Comparison of ENCODE assay signal across 11 mouse cellular contexts in genomic region chr5:123301780-123302521, GRCm38 (mm10). TPM values are rescaled to one million over a fixed set of nuclear protein-coding genes. Genes with fewer than 3 reads are reported as not detected.
DNase-seq lines count a peak whose midpoint lies in the region; ATAC-seq and TF ChIP-seq lines count a peak whose summit lies in the region.
"Had no signal": no experiment of that assay in that cellular context is flagged by ENCODE, and none has a peak within 500 bp of the region (broad histone marks: within the 10 kb centered on the region; RNA-seq: fewer than 3 reads in every experiment).

No protein-coding gene starts in this region.

- TF ChIP-seq CTCF in heart, adult 2 months (IDR thresholded peaks at IDR 0.05), result no peak
- TF ChIP-seq CTCF in midbrain, postnatal 0 days (IDR thresholded peaks at IDR 0.05), result no peak

- peak overlapping the region; percentile 43 for H3K27ac ChIP-seq in heart, adult 2 months
- no peak overlapping the region for H3K27ac ChIP-seq in forebrain, embryonic 16.5 days (ENCODE audit: low read length)
- H3K27ac ChIP-seq in midbrain, postnatal 0 days (ENCODE audit: low read depth, low read length), result no peak overlapping the region
- H3K27ac ChIP-seq: limb, embryonic 15.5 days had no signal

- no peak overlapping the region for H3K9ac ChIP-seq in heart, adult 2 months (ENCODE audit: low read depth, low read length)
- 0 out of 2 replicates have a peak overlapping the region, but pooled peaks have one; percentile 22 for H3K9ac ChIP-seq in forebrain, embryonic 16.5 days (replicated peaks; ENCODE audit: low read depth, low read length)
- H3K9ac ChIP-seq in midbrain, postnatal 0 days (replicated peaks; ENCODE audit: low read length, poor library complexity, severe bottlenecking), result no peak overlapping the region
- H3K9ac ChIP-seq: limb, embryonic 15.5 days had no signal

- no peak for TF ChIP-seq POLR2A in heart, adult 2 months (IDR thresholded peaks at IDR 0.05; ENCODE audit: insufficient read depth, low read depth, low read length)

- peak; percentile 44 to 58 for DNase-seq in heart, adult 2 months
- DNase-seq in heart, postnatal 25 days (ENCODE audit: low spot score), result no peak
- peak; percentile 43 for DNase-seq in cerebellum, adult 9-11 months
- DNase-seq in midbrain, postnatal 0 days (ENCODE audit: low spot score), result peak; percentile 17
- no peak for DNase-seq in left cerebral cortex, adult 8-10 months (ENCODE audit: low spot score in 2 of 2)
- DNase-seq in kidney, adult 18-20 months, result no peak
- DNase-seq: kidney, adult 8-10 months had no signal

- ATAC-seq in forebrain, embryonic 16.5 days, result peak; percentile 33; the same call in 1 of the 2 replicates
- no peak for ATAC-seq in midbrain, postnatal 0 days (ENCODE audit: low FRiP score)
- ATAC-seq in megakaryocyte progenitor cell, adult 5-6 weeks (replicated peaks; ENCODE audit: poor library complexity), result no peak

- no peak for TF ChIP-seq EP300 in heart, adult 2 months (IDR thresholded peaks at IDR 0.05; ENCODE audit: insufficient read depth, low read depth, low read length)

- intact Hi-C loops in heart, adult 2 months (cut with DNase I), result no loop called here
- intact Hi-C loops in heart, postnatal 25 days (cut with DNase I), result no loop called here

- H3K4me1 ChIP-seq in heart, adult 2 months (ENCODE audit: control insufficient read depth, insufficient read depth, low read length), result peaks cover 1% of the 10 kb centered on the region; the same call in 1 of the 2 replicates
- H3K4me1 ChIP-seq in forebrain, embryonic 16.5 days (replicated peaks; ENCODE audit: control insufficient read depth, insufficient read depth, low read length), result peaks cover 31% of the 10 kb centered on the region
- H3K4me1 ChIP-seq in midbrain, postnatal 0 days (ENCODE audit: insufficient read depth, low read length), result no peaks in the 10 kb centered on the region

- no peaks in the 10 kb centered on the region for H3K79me2 ChIP-seq in heart, adult 2 months (replicated peaks; ENCODE audit: control insufficient read depth, insufficient read depth, low read length)

- H3K4me2 ChIP-seq in forebrain, embryonic 16.5 days (ENCODE audit: low read length), result no peak overlapping the region
- no peak overlapping the region for H3K4me2 ChIP-seq in midbrain, postnatal 0 days (ENCODE audit: low read depth, low read length, poor library complexity, severe bottlenecking)
- H3K4me2 ChIP-seq: limb, embryonic 15.5 days had no signal

- H3K36me3 ChIP-seq in heart, adult 2 months (ENCODE audit: control insufficient read depth, insufficient read depth, low read length), result no peaks in the 10 kb centered on the region
- no peaks in the 10 kb centered on the region for H3K36me3 ChIP-seq in forebrain, embryonic 16.5 days (ENCODE audit: control insufficient read depth, insufficient read depth)
- H3K36me3 ChIP-seq in midbrain, postnatal 0 days (ENCODE audit: insufficient read depth, low read length), result no peaks in the 10 kb centered on the region
- H3K36me3 ChIP-seq: limb, embryonic 15.5 days had no signal

- H3K9me3 ChIP-seq in forebrain, embryonic 16.5 days (ENCODE audit: control insufficient read depth, low read length), result no peaks in the 10 kb centered on the region
- H3K9me3 ChIP-seq in midbrain, postnatal 0 days (ENCODE audit: low read length), result no peaks in the 10 kb centered on the region
- H3K9me3 ChIP-seq: limb, embryonic 15.5 days had no signal

- 59% methylated on average over 20 of the region's 20 CpGs for WGBS in heart, adult 2 months
- WGBS in forebrain, embryonic 16.5 days, result 17% methylated on average over 20 of the region's 20 CpGs
- WGBS in midbrain, postnatal 0 days, result 35% methylated on average over 20 of the region's 20 CpGs

- H3K4me3 ChIP-seq in heart, adult 2 months, result no peak overlapping the region
- no peak overlapping the region for H3K4me3 ChIP-seq in forebrain, embryonic 16.5 days (replicated peaks; ENCODE audit: low read length)
- H3K4me3 ChIP-seq in midbrain, postnatal 0 days (ENCODE audit: low read depth, low read length), result no peak overlapping the region
- H3K4me3 ChIP-seq: limb, embryonic 15.5 days had no signal

- no peaks in the 10 kb centered on the region for H3K27me3 ChIP-seq in heart, adult 2 months (ENCODE audit: control insufficient read depth, insufficient read depth, low read length)
- no peaks in the 10 kb centered on the region for H3K27me3 ChIP-seq in forebrain, embryonic 16.5 days (replicated peaks; ENCODE audit: control insufficient read depth, insufficient read depth, low read length)
- H3K27me3 ChIP-seq in midbrain, postnatal 0 days (ENCODE audit: insufficient read depth, low read length), result no peaks in the 10 kb centered on the region
- H3K27me3 ChIP-seq: limb, embryonic 15.5 days had no signal

RNA-seq across cellular contexts. Expression of gene Bcl7a, which starts 41.7 kb away (rescaled TPM):
- 10 to 100 TPM in 1 of 2 experiments, 1 to 10 TPM in 1; 9.2 to 10.3 TPM for total RNA-seq in heart, adult 2 months (2021)
- 6.3 and 8.3 TPM in 2 replicates for polyA plus RNA-seq in heart, adult 2 months (2012; rRNA removed)
- total RNA-seq in heart, postnatal 25 days (2021), result 1 to 10 TPM; 8.6 to 9.5 TPM
- 81.9 and 84.3 TPM in 2 replicates for polyA plus RNA-seq in forebrain, embryonic 16.5 days (2015; fragmentation: Nextera tagmentation; extraction: Ambion mirVana)
- 33.5 and 40.7 TPM in 2 replicates for total RNA-seq in midbrain, postnatal 0 days (2014; rRNA removed)
- polyA plus RNA-seq in midbrain, postnatal 0 days (2015; fragmentation: Nextera tagmentation; extraction: Ambion mirVana), result 21.4 and 21.6 TPM in 2 replicates
- total RNA-seq in left cerebral cortex, adult 8-10 months (2022), result 10 to 100 TPM; 62.3 to 67.1 (median 64.6) TPM
- 16.3 and 20.0 TPM in 2 replicates for total RNA-seq in megakaryocyte progenitor cell, adult 5-6 weeks (2015)
- total RNA-seq in megakaryocyte progenitor cell, adult 5-6 weeks (2017), result 14.7 and 17.5 TPM in 2 replicates

RNA-seq across cellular contexts. Expression of gene Wdr66, which starts 50.0 kb away (rescaled TPM):
- total RNA-seq in heart, adult 2 months (2021), result under 1 TPM; 0.52 to 0.65 TPM
- polyA plus RNA-seq in heart, adult 2 months (2012; rRNA removed), result 1.5 and 2.0 TPM in 2 replicates
- under 1 TPM; 0.81 to 0.98 TPM for total RNA-seq in heart, postnatal 25 days (2021)
- 1.5 and 1.9 TPM in 2 replicates for polyA plus RNA-seq in forebrain, embryonic 16.5 days (2015; fragmentation: Nextera tagmentation; extraction: Ambion mirVana)
- total RNA-seq in midbrain, postnatal 0 days (2014; rRNA removed), result 2.2 and 3.3 TPM in 2 replicates
- polyA plus RNA-seq in midbrain, postnatal 0 days (2015; fragmentation: Nextera tagmentation; extraction: Ambion mirVana), result 1.4 and 2.0 TPM in 2 replicates
- 1 to 10 TPM; 2.3 to 6.6 (median 5.5) TPM for total RNA-seq in left cerebral cortex, adult 8-10 months (2022)
- total RNA-seq in megakaryocyte progenitor cell, adult 5-6 weeks (2015), result 0.07 TPM in 1 of 2 replicates, not detected in the other
- not detected in 2 replicates for total RNA-seq in megakaryocyte progenitor cell, adult 5-6 weeks (2017)
- total RNA-seq: monocyte, adult 5-6 weeks had no signal

Comparison
In these comparisons a context has a peak if more than half of its experiments do, and no peak if none do; other contexts are left out.
1. DNase-seq: peak in heart, adult 2 months (2 of 2), cerebellum, adult 9-11 months (single experiment) and midbrain, postnatal 0 days (single experiment); none in heart, postnatal 25 days (single experiment), left cerebral cortex, adult 8-10 months (0 of 2) and kidney, adult 18-20 months (single experiment).